Mouse (Mus musculus): ENCODE data around the gene Gstp2.
"Not testable (repeated sequence)": the region's sequence is repeated elsewhere in the genome, so short reads cannot be mapped to it uniquely, and the experiment has no call there.

Gstp2 gene

DNA sequence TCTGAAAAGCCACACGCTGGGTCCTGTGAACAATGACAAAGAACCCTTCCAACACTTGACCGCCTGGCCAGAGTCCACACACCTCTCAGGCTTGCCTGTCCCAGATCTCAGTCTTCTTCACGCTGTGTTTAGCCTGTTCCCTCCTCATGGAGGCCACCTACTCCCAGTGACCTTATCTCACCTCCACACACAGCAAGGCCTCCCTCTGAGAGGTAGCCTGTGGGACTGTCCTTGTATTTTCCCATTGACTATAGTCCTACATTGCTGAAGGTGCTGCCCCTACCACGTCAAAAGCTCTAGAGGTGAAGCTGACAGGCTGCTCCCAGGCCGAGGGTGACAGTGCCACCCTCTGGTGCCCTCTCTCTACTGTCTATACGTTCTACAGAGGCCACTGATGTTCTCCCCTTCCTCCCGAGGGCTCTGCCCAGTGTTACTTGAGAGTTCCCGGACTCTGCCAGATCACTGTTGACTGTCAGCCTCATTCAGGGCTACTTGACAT is 34.7 kb upstream of the Gstp2 start:
- H3K36me3 ChIP-seq (ENCODE audit: insufficient read depth, low read length) = no peaks in the 10 kb centered on the region
- H3K4me3 ChIP-seq (replicated peaks; ENCODE audit: low read length) = no peak overlapping the region
- TF ChIP-seq POU5F1 (IDR thresholded peaks at IDR 0.05; ENCODE audit: borderline replicate concordance, low read length) = no peak
- TF ChIP-seq CTCF (conservative IDR thresholded peaks at IDR 0.05; ENCODE audit: low read length) = no peak
- TF ChIP-seq NANOG (IDR thresholded peaks at IDR 0.05; ENCODE audit: borderline replicate concordance, low read length) = no peak
- peaks cover 21% of the 10 kb centered on the region for H3K4me1 ChIP-seq (replicated peaks; ENCODE audit: low read depth, low read length)
- peaks cover 8% of the 10 kb centered on the region for H3K9me3 ChIP-seq (ENCODE audit: low read length)
- peaks cover 15% of the 10 kb centered on the region for H3K27me3 ChIP-seq (ENCODE audit: insufficient read depth, low read length)

DNA sequence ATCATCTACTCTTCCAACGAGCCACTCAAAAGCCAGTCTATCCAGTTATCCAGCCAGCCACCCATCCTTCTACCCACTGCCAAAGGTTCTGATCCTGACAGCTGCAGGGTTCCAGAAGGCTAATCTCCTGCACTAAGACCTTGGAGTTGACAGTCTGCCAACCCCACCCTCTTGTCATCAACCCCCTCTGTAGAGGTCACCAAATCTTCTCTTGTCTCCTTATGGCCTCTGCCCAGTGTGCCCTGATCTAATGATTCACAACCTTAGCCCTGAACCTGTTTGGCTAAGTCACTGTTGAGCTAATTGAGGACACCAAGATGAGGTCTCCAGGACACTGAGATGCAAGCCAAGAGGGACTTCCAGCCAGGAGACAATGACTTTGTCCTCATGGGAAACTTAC is 33.8 kb upstream of the Gstp2 start:
- no peak overlapping the region for H3K4me3 ChIP-seq (replicated peaks; ENCODE audit: low read length)
- H3K9me3 ChIP-seq (ENCODE audit: low read length) = peaks cover 10% of the 10 kb centered on the region
- H3K27me3 ChIP-seq (ENCODE audit: insufficient read depth, low read length) = peaks cover 15% of the 10 kb centered on the region
- peaks cover 21% of the 10 kb centered on the region for H3K4me1 ChIP-seq (replicated peaks; ENCODE audit: low read depth, low read length)
- TF ChIP-seq POU5F1 (IDR thresholded peaks at IDR 0.05; ENCODE audit: borderline replicate concordance, low read length) (no peak), NANOG (IDR thresholded peaks at IDR 0.05; ENCODE audit: borderline replicate concordance, low read length) (no peak), CTCF (conservative IDR thresholded peaks at IDR 0.05; ENCODE audit: low read length) (no peak)
- H3K36me3 ChIP-seq (ENCODE audit: insufficient read depth, low read length) = no peaks in the 10 kb centered on the region

DNA sequence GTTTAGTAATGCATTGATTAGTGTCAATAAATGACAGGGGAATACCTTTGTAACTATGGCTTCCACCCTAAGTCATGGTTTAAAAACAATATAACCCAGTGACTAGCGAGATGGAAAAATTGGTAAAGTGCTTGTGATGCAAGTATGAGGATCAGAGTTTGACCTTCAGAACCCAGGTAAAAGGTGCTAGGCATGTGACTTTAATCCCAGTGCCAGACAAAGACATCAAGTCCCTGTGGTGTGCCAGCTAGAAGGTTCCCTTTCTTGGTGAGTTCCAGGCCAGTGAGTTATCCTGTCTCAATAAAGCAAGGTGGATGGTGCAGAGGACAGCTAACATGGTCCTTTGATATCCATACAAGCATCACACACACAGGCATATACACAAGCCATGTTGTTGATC is 29.7 kb upstream of the Gstp2 start:
- no peak for TF ChIP-seq NANOG (IDR thresholded peaks at IDR 0.05; ENCODE audit: borderline replicate concordance, low read length)
- TF ChIP-seq CTCF (conservative IDR thresholded peaks at IDR 0.05; ENCODE audit: low read length) = no peak
- no peak for TF ChIP-seq POU5F1 (IDR thresholded peaks at IDR 0.05; ENCODE audit: borderline replicate concordance, low read length)
- H3K4me1 ChIP-seq (replicated peaks; ENCODE audit: low read depth, low read length) = peaks cover 7% of the 10 kb centered on the region
- H3K9me3 ChIP-seq (ENCODE audit: low read length) = peaks cover 16% of the 10 kb centered on the region
- H3K27me3 ChIP-seq (ENCODE audit: insufficient read depth, low read length) = peaks cover 4% of the 10 kb centered on the region; the same call in 1 of the 2 replicates
- no peak overlapping the region for H3K4me3 ChIP-seq (replicated peaks; ENCODE audit: low read length)
- no peaks in the 10 kb centered on the region for H3K36me3 ChIP-seq (ENCODE audit: insufficient read depth, low read length)

DNA sequence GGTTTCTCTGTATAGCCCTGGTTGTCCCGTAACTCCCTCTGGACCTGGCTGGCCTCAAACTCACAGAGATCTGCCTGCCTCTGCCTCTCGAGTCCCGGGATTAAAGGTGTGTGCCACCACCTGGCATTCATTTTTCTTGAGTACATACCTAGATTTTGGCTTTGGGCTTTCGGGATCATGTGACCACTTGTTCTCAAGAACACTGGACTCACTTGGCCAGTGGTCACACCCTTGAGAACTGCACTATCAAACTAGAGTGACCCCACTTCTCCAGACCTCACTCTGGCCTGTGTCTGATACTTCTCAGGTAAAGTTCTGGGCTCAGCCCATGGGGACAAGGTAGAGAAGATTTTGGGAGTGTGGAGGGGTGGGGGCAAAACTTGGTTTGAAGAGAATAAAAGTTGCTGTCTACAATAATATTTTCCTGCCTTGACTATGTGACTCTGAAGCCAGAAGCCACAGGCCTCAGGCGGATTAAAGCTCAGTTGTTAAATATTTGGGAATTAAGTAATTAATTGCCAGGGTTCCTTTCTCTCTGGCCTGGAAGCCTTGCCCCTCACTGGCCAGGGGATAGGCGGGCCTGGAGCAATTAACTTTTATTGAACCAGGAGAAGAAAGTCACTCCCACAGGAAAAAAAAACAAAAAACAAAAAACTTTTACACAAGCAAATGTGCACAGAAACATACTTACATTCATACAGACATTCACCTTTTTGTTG is 27.0 kb upstream of the Gstp2 start:
- Histone ChIP-seq H3K36me3 (ENCODE audit: insufficient read depth, low read length) (no peaks in the 10 kb centered on the region), H3K4me1 (replicated peaks; ENCODE audit: low read depth, low read length) (peaks cover 15% of the 10 kb centered on the region), H3K9me3 (ENCODE audit: low read length) (peaks cover 16% of the 10 kb centered on the region), H3K4me3 (replicated peaks; ENCODE audit: low read length) (no peak overlapping the region), H3K27me3 (ENCODE audit: insufficient read depth, low read length) (no peaks in the 10 kb centered on the region)
- TF ChIP-seq NANOG (IDR thresholded peaks at IDR 0.05; ENCODE audit: borderline replicate concordance, low read length) (no peak), POU5F1 (IDR thresholded peaks at IDR 0.05; ENCODE audit: borderline replicate concordance, low read length) (no peak), CTCF (conservative IDR thresholded peaks at IDR 0.05; ENCODE audit: low read length) (no peak)

DNA sequence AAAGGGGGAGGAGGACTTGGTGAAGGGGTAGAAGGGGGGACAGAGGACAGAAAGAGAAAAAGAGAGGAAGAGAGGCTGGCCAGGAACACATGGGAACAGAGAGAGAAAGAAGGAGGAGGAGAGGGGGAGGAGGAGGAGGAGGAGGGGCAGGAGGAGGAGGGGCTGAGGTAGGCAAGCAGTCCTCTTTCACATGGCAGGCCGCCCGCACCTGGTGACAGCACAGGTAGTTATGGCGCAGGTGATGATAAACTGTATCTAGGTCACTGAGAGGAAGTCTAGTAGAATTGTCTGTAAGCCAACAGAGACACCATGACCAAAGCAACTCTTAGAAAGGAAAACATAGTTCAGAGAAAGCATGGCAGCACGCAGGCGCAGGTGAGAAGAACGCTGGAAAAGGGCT is 25.6 kb upstream of the Gstp2 start:
- peaks cover 21% of the 10 kb centered on the region for H3K4me1 ChIP-seq (replicated peaks; ENCODE audit: low read depth, low read length)
- no peaks in the 10 kb centered on the region for H3K27me3 ChIP-seq (ENCODE audit: insufficient read depth, low read length)
- no peaks in the 10 kb centered on the region for H3K36me3 ChIP-seq (ENCODE audit: insufficient read depth, low read length)
- TF ChIP-seq NANOG (IDR thresholded peaks at IDR 0.05; ENCODE audit: borderline replicate concordance, low read length) (no peak), CTCF (conservative IDR thresholded peaks at IDR 0.05; ENCODE audit: low read length) (no peak), POU5F1 (IDR thresholded peaks at IDR 0.05; ENCODE audit: borderline replicate concordance, low read length) (no peak)
- H3K4me3 ChIP-seq (replicated peaks; ENCODE audit: low read length) = no peak overlapping the region
- H3K9me3 ChIP-seq (ENCODE audit: low read length) = peaks cover 13% of the 10 kb centered on the region

DNA sequence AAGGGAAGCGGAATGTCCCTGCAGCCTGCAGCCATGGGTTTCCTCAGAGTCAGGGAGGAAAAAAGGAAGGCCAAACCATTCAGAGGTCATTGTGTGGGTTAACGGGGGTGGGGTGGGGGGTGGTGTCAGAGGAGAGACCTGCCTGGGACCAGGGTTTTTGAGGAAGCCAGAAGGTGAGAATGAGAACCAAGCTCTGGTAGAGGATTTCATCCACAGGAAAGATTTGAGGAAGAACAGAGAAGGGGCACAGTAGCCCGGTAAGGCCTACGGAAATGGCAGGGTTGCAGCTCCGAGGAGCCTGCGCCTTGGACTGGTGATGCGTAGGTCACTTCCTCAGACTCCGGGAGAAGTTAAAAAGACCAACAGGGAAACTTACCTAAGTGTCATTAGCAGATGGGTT is 24.9 kb upstream of the Gstp2 start:
- Histone ChIP-seq H3K36me3 (ENCODE audit: insufficient read depth, low read length) (no peaks in the 10 kb centered on the region), H3K4me1 (replicated peaks; ENCODE audit: low read depth, low read length) (peaks cover 21% of the 10 kb centered on the region), H3K9me3 (ENCODE audit: low read length) (peaks cover 10% of the 10 kb centered on the region), H3K4me3 (replicated peaks; ENCODE audit: low read length) (0 out of 2 replicates have a peak overlapping the region, but pooled peaks have one; percentile 17), H3K27me3 (ENCODE audit: insufficient read depth, low read length) (no peaks in the 10 kb centered on the region)
- TF ChIP-seq CTCF (conservative IDR thresholded peaks at IDR 0.05; ENCODE audit: low read length) (no peak), NANOG (IDR thresholded peaks at IDR 0.05; ENCODE audit: borderline replicate concordance, low read length) (no peak), POU5F1 (IDR thresholded peaks at IDR 0.05; ENCODE audit: borderline replicate concordance, low read length) (no peak)

DNA sequence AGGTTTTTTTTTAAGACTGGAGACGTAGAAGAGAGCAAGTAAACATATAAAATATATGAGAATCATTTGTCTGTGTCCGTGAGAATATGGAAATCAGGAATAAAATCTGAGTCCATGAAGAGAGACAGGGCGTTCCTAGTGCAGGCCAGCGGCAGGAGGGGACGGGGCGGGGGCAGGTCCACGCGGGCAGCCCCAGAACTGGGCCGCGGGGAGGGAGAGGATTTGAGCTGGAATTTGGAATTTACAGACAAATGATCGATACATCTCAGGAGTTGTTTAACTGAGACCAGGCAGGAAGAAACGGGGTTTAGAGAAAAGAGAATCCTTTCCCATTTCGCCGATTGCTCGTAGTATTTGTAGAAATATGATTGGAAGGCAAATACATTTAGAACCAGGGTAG is 24.5 kb upstream of the Gstp2 start:
- Histone ChIP-seq H3K9me3 (ENCODE audit: low read length) (peaks cover 6% of the 10 kb centered on the region), H3K27me3 (ENCODE audit: insufficient read depth, low read length) (no peaks in the 10 kb centered on the region), H3K4me1 (replicated peaks; ENCODE audit: low read depth, low read length) (peaks cover 21% of the 10 kb centered on the region), H3K4me3 (replicated peaks; ENCODE audit: low read length) (0 out of 2 replicates have a peak overlapping the region, but pooled peaks have one; percentile 17), H3K36me3 (ENCODE audit: insufficient read depth, low read length) (no peaks in the 10 kb centered on the region)
- TF ChIP-seq CTCF (conservative IDR thresholded peaks at IDR 0.05; ENCODE audit: low read length) (no peak), NANOG (IDR thresholded peaks at IDR 0.05; ENCODE audit: borderline replicate concordance, low read length) (no peak), POU5F1 (IDR thresholded peaks at IDR 0.05; ENCODE audit: borderline replicate concordance, low read length) (no peak)

DNA sequence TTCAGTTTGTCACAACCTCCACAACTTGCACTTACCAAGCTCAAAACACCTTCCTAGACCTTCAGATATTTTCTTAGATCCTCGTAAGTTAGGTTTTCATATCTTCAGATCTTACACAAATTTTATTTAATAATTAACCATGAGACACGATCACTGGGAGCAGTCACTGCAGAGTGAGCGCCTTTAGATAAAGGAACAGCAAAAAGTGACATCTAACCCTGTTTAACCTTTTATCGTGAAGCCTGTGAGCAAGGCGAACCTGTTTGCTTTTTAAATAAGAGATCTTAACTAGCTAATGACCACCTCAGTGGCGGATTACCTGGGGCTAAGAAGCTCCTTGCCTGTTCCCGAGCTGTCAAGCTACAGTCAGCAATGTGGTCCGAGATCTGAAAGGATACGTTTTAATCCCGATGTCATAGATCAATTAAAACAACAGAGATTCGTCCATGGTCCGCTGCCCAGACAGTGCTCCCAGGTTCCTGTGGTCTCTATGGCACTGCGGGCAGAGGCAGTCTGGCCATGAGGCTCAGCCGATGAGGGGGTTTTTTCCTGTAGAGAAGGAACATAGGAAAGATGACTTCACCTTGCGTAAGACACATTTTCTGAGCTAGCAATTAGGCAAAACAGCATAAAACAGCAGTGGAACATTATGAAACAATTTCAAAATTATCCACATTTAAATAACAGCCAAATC is 23.0 kb upstream of the Gstp2 start:
- peaks cover 21% of the 10 kb centered on the region for H3K4me1 ChIP-seq (replicated peaks; ENCODE audit: low read depth, low read length)
- TF ChIP-seq POU5F1 (IDR thresholded peaks at IDR 0.05; ENCODE audit: borderline replicate concordance, low read length) (no peak), NANOG (IDR thresholded peaks at IDR 0.05; ENCODE audit: borderline replicate concordance, low read length) (no peak), CTCF (conservative IDR thresholded peaks at IDR 0.05; ENCODE audit: low read length) (no peak)
- H3K27me3 ChIP-seq (ENCODE audit: insufficient read depth, low read length) = no peaks in the 10 kb centered on the region
- peaks cover 5% of the 10 kb centered on the region for H3K9me3 ChIP-seq (ENCODE audit: low read length)
- H3K4me3 ChIP-seq (replicated peaks; ENCODE audit: low read length) = no peak overlapping the region
- no peaks in the 10 kb centered on the region for H3K36me3 ChIP-seq (ENCODE audit: insufficient read depth, low read length)

DNA sequence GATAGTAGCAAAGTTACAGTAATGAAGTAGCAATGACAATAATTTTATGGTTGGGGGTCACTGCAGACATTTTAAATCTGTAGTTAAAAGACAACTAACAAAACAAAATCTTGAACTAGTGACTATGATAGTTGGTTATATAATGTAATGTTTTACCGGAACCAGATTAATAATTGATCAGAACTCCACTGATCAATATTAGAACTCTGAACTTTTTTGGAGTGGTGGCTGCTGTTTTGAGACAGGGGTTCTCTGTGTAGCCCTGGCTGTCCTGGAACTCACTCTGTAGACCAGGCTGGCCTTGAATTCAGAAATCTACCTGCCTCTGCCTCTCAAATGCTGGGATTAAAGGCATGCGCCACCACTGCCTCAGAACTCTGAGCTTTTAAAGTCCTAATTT is 22.4 kb upstream of the Gstp2 start:
- H3K4me3 ChIP-seq (replicated peaks; ENCODE audit: low read length); H3K9me3 ChIP-seq (ENCODE audit: low read length); H3K27me3 ChIP-seq (ENCODE audit: insufficient read depth, low read length); H3K36me3 ChIP-seq (ENCODE audit: insufficient read depth, low read length): not testable (repeated sequence)
- H3K4me1 ChIP-seq (replicated peaks; ENCODE audit: low read depth, low read length) = peaks cover 21% of the 10 kb centered on the region

Data from E14TG2a.4 (cell line).